Mouse (Mus musculus) heart, embryonic 11.5 days (tissue): ENCODE measurements at regions not wholly inside any gene's neighbourhood (a gene's known extent, or its start where the extent isn't known, plus 50 kb on each side); places are given as distances from the start of the nearest gene placed in this dataset.

Source experiments
- ATAC-seq: fragments of 200-750 bp; cut with Nextera tagmentation; replicated peaks from 2 replicates; pipeline ENCODE4 v1.8.0; 2017; ENCODE audit warnings: moderate library complexity; ENCODE audit not compliant: insufficient number of reproducible peaks, low FRiP score, low TSS enrichment
- H3K27ac ChIP-seq: fragments of 300-500 bp; sonication (generic); 2 replicates; pipeline ENCODE4 v1.5.1; 2014; ENCODE audit warnings: mild to moderate bottlenecking, low read depth, low read length
- H3K27me3 ChIP-seq: fragments of 300-500 bp; sonication (generic); 2 replicates; pipeline ENCODE4 v1.6.1; 2014; ENCODE audit warnings: mild to moderate bottlenecking, low read length, mixed read lengths; ENCODE audit not compliant: control insufficient read depth, insufficient read depth
- H3K36me3 ChIP-seq: fragments of 300-500 bp; sonication (generic); 2 replicates; pipeline ENCODE4 v1.6.1; 2014; ENCODE audit warnings: mild to moderate bottlenecking, low read length, moderate library complexity, mixed read lengths; ENCODE audit not compliant: control insufficient read depth, insufficient read depth
- H3K4me1 ChIP-seq: fragments of 300-500 bp; sonication (generic); 2 replicates; pipeline ENCODE4 v1.6.1; 2014; ENCODE audit warnings: low read length; ENCODE audit not compliant: control insufficient read depth, insufficient read depth
- H3K4me2 ChIP-seq: fragments of 300-500 bp; sonication (generic); 2 replicates; pipeline ENCODE4 v1.6.1; 2014; ENCODE audit warnings: mild to moderate bottlenecking, moderate library complexity
- H3K4me3 ChIP-seq: fragments of 300-500 bp; sonication (generic); 2 replicates; pipeline ENCODE4 v1.5.1; 2014; ENCODE audit warnings: low read depth, low read length
- H3K9ac ChIP-seq: fragments of 300-500 bp; sonication (generic); 2 replicates; pipeline ENCODE4 v1.6.1; 2014; ENCODE audit warnings: mild to moderate bottlenecking, low read depth, low read length, moderate library complexity
- H3K9me3 ChIP-seq: fragments of 300-500 bp; sonication (generic); replicated peaks from 2 replicates; pipeline ENCODE4 v1.6.1; 2016; ENCODE audit warnings: low read length; ENCODE audit not compliant: control insufficient read depth
- WGBS: fragments of 180-500 bp; shearing (Covaris S2); extraction: QIAGEN DNeasy Blood & Tissue Kit; methylation state at CpG from one replicate; pipeline ENCODE4 v1.1.7; 2014; ENCODE audit not compliant: insufficient replicate concordance; 5-methylcytosine and 5-hydroxymethylcytosine counted together

DNA sequence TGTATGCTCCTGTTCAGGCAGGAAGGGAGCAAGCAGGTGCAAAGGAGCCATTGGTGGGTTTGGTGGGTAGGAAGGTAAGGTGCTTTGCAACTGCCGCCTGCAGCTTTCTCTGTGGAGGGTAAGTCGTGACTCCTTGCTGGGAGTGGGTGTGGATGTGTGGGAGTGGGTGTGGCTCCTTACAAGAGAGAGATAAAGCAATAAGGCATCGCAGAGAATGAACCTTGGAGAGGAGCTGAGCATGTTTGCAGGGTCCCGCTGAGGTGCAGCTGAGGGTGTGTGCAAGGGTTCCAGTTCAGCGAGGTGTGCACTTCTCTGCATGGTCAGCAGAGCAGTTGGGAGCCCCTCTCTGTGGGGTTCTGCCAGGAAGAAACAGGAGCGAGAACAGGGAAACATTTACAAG lies 76.4 kb upstream of the Sgk1 start:
- no peak for ATAC-seq
- WGBS = 47% methylated on average over 6 of the region's 6 CpGs
- Histone ChIP-seq H3K27me3 (no peaks in the 10 kb centered on the region), H3K4me2 (no peak overlapping the region), H3K36me3 (no peaks in the 10 kb centered on the region), H3K4me3 (no peak overlapping the region), H3K27ac (no peak overlapping the region), H3K4me1 (no peaks in the 10 kb centered on the region), H3K9me3 (no peaks in the 10 kb centered on the region), H3K9ac (no peak overlapping the region)

DNA sequence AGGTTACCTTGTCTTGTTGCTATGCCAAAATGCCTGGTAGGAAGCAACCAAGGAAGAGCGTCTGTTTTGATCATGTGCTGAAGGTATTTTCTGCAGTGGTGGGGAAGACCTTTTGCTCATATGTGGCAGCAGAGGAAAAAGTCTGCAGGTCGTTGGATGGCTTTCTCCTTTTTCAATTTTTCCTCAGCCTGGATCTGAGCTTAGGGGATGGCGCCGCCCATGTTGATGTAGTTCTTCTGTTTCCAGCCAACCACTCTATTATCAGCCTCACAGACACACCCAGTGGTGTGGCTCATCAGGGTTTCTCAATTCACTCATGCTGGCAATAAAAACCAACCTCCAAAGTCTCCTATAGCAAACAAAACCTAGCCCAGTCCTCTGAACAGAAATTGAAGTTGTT lies 75.3 kb upstream of the Sgk1 start:
- H3K4me1 ChIP-seq = no peaks in the 10 kb centered on the region
- WGBS = 92% methylated on average over 4 of the region's 4 CpGs
- H3K4me2 ChIP-seq = no peak overlapping the region
- H3K27me3 ChIP-seq = no peaks in the 10 kb centered on the region
- no peak overlapping the region for H3K9ac ChIP-seq
- no peak overlapping the region for H3K4me3 ChIP-seq
- no peaks in the 10 kb centered on the region for H3K36me3 ChIP-seq
- no peak for ATAC-seq
- no peaks in the 10 kb centered on the region for H3K9me3 ChIP-seq
- no peak overlapping the region for H3K27ac ChIP-seq

DNA sequence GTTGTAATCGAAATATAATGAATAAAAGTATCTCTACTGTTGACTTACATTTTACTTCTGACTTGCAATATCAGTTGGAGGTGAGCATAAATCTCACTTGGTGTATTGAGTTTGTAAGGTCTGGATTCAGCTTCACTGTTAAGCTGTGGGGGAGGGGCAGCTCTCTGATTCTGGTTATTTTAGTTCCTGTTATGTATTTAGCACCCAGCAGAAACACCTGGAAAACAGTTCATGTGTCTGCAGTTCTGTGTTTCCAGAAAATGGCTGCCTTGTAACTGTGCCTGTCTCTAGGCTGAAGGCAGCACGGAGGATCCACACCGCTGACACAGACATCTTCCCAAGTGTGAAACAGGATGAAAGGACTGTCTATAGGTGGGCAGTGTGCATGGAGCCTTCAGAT lies 62.3 kb upstream of the Sgk1 start:
- no peaks in the 10 kb centered on the region for H3K9me3 ChIP-seq
- H3K27me3 ChIP-seq = no peaks in the 10 kb centered on the region
- H3K9ac ChIP-seq = no peak overlapping the region
- 80% methylated on average over 3 of the region's 3 CpGs for WGBS
- H3K27ac ChIP-seq = no peak overlapping the region
- H3K36me3 ChIP-seq = no peaks in the 10 kb centered on the region
- no peaks in the 10 kb centered on the region for H3K4me1 ChIP-seq
- ATAC-seq = no peak
- H3K4me3 ChIP-seq = no peak overlapping the region
- H3K4me2 ChIP-seq = no peak overlapping the region

DNA sequence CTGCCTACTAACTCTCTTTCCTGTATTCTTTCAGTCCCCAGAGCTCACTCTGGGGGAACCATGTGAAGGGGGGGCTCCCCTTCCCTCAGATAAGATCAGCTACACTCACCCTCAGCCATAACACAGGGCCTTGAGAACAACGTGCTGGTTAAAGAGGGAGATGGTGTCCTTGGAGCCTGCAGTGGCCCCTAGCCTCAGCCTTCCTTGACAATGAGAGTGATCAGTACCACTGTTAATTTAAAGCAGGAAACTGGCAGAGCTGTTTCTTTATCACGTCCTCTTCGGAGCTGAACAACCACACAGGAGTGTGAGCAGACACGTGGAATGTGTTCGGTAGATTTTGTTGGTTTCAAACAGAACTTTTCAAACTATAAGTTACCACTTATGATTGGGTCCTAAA lies 60.6 kb upstream of the Sgk1 start:
- H3K36me3 ChIP-seq = no peaks in the 10 kb centered on the region
- H3K9me3 ChIP-seq = no peaks in the 10 kb centered on the region
- H3K27ac ChIP-seq = no peak overlapping the region
- ATAC-seq = no peak
- no peaks in the 10 kb centered on the region for H3K27me3 ChIP-seq
- H3K4me2 ChIP-seq = no peak overlapping the region
- no peak overlapping the region for H3K9ac ChIP-seq
- 26% methylated on average over 5 of the region's 5 CpGs for whole genome bisulfite sequencing
- no peak overlapping the region for H3K4me3 ChIP-seq
- no peaks in the 10 kb centered on the region for H3K4me1 ChIP-seq

DNA sequence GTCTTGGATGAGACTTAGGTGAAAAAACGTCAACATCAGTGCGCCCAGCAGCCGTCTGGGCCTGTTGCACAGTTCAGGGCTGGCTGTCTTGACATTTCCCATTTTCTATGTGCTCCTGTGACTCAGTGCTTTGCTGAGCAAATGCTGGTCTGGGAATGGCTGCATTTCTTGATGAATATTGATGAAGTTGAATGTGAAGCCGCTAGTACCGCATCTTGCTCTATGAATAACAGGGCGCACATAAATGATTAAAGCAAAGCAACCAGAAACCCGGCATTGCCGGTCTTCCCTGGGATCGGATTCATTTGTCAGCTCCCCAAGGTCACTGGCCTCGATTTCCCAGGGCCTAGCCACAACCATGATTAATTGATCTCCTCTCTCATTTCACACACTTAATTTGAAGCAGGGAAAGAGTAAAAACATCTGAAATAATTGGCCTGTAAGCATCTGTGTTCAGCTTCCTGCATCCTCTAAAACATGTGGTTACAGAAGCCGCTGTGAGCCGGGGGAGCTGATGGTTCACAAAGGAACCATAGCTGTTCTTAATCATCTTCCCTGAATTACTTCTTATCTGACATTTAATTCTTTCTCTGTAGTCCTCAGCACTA lies 57.5 kb upstream of the Sgk1 start:
- 0 out of 2 replicates have a peak, but pooled peaks cover 2% of the 10 kb centered on the region for H3K4me1 ChIP-seq
- WGBS = 74% methylated on average over 12 of the region's 12 CpGs
- no peak overlapping the region for H3K4me2 ChIP-seq
- no peak for ATAC-seq
- H3K27ac ChIP-seq = no peak overlapping the region
- no peaks in the 10 kb centered on the region for H3K36me3 ChIP-seq
- no peak overlapping the region for H3K9ac ChIP-seq
- H3K27me3 ChIP-seq = no peaks in the 10 kb centered on the region
- no peaks in the 10 kb centered on the region for H3K9me3 ChIP-seq
- H3K4me3 ChIP-seq = no peak overlapping the region

DNA sequence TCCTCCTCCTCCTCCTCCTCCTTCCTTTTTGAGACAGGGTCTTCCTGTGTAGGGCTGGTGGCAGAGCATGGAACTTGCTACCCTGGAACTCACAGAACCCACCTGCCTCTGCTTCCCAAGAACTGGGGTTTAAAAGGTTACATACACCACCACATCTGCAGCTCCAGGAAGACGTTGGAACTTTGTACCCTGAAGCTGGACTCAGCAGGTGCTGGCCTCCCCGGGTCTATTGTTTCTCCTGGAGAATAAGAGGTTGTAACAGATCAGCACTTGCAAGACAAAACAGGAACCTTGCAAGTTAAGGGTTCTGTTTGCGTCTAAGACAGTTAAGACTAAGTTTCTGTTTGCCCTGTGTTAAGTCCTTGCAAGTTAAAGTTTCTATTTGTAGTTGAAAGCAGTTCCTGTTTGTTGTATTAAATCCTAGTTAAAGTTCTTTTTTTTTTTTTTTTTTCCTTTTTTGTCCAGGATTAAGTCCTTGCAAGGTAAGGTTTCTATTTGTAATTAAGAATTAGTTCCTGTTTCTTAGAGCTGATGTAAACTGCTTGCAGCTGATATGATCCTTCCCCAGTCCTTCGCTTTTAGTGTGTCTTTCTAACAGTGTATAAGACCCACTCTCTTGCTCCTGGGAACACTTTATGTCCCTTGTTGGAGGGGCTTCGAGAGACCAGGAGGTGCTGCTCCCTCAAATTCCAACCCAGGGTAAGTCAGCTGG lies 55.0 kb upstream of the Sgk1 start:
- no peaks in the 10 kb centered on the region for H3K36me3 ChIP-seq
- H3K4me2 ChIP-seq = no peak overlapping the region
- WGBS = 55% methylated on average over 5 of the region's 5 CpGs
- H3K4me1 ChIP-seq = peaks cover 2% of the 10 kb centered on the region; the same call in 1 of the 2 replicates
- no peak for ATAC-seq
- H3K4me3 ChIP-seq = no peak overlapping the region
- H3K9me3 ChIP-seq = no peaks in the 10 kb centered on the region
- H3K27ac ChIP-seq = no peak overlapping the region
- H3K9ac ChIP-seq = no peak overlapping the region
- H3K27me3 ChIP-seq = no peaks in the 10 kb centered on the region

DNA sequence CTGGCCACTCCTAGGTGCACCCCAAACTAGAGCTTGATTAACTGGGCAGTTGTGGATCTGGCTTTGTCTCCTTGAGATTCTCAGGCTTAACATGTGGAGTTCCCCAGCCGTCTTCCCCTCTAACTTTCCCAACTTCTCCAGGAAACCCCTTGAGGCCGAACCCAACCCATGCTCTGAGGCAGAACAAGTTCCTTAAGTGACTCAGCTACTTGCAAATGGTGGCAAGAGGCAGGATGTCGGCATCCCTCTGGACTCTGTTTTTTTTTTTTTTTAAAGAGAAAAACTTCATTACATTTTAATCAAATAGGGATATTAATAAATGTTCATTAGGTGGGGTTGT lies 54.5 kb upstream of the Sgk1 start:
- Histone ChIP-seq H3K9me3 (no peaks in the 10 kb centered on the region), H3K4me2 (no peak overlapping the region), H3K9ac (no peak overlapping the region), H3K4me1 (peaks cover 2% of the 10 kb centered on the region; the same call in 1 of the 2 replicates), H3K36me3 (no peaks in the 10 kb centered on the region), H3K4me3 (no peak overlapping the region), H3K27ac (no peak overlapping the region), H3K27me3 (no peaks in the 10 kb centered on the region)
- WGBS = 70% methylated on average over 3 of the region's 3 CpGs
- no peak for ATAC-seq

DNA sequence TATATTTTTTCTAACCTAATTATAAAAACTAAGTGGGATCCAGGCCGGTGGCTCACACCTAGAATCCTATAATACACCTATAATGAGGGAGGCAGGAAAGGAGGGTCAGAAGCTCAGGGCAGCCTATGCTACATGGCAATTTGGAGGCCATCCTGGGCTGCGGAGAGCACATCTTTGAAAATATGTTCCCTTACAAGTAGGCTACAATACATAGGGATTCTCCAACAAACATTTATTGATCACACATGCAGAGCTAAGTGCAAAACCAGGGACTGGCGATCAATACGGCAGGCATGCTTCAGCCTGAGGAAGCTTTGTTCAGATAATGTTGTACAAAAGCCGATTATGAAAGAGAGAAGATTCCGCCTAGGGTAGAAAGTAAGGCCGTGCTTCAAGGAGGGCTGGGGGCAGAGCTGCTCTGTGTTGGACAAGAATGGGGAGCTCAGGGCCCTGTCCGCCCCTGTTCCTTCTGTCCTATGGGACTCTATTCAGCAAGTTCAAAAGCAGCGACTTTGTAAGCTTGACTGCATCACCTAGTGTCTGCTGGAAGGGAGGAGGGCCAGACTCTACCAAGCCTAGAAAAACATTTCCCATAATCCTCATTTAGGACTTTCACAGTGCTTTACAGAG lies 53.4 kb upstream of the Sgk1 start:
- H3K27me3 ChIP-seq = no peaks in the 10 kb centered on the region
- WGBS = 74% methylated on average over 9 of the region's 9 CpGs
- no peak overlapping the region for H3K9ac ChIP-seq
- H3K4me1 ChIP-seq = peaks cover 2% of the 10 kb centered on the region; the same call in 1 of the 2 replicates
- H3K4me2 ChIP-seq = no peak overlapping the region
- no peak for ATAC-seq
- H3K36me3 ChIP-seq = no peaks in the 10 kb centered on the region
- no peaks in the 10 kb centered on the region for H3K9me3 ChIP-seq
- no peak overlapping the region for H3K27ac ChIP-seq
- H3K4me3 ChIP-seq = no peak overlapping the region
